Mouse (Mus musculus) erythroblast, embryonic 14.5 days (primary cell): ENCODE data around the gene Slc2a3. TPM values are rescaled to one million over a fixed set of nuclear protein-coding genes. Genes with fewer than 3 reads are reported as not detected.
A peak's percentile ranks its signal among the peaks of the same experiment; 100 is the strongest.

ENCODE experiments used
- H3K27me3 ChIP-seq: 2 replicates; pipeline ENCODE4 v1.6.1; 2012; ENCODE audit warnings: inconsistent platforms; ENCODE audit not compliant: control insufficient read depth
- H3K36me3 ChIP-seq: 2 replicates; pipeline ENCODE4 v1.6.1; 2012; ENCODE audit warnings: mild to moderate bottlenecking, inconsistent platforms; ENCODE audit not compliant: control insufficient read depth
- H3K4me1 ChIP-seq: 2 replicates; pipeline ENCODE4 v1.6.1; 2012; ENCODE audit warnings: inconsistent platforms; ENCODE audit not compliant: control insufficient read depth
- H3K4me3 ChIP-seq: replicated peaks from 2 replicates; pipeline ENCODE3; 2012; ENCODE audit warnings: moderate library complexity, mild to moderate bottlenecking, inconsistent platforms
- H3K9me3 ChIP-seq: 2 replicates; pipeline ENCODE4 v1.6.1; 2012; ENCODE audit warnings: low read length, inconsistent platforms, mixed read lengths; ENCODE audit not compliant: control insufficient read depth
- GATA1 ChIP-seq: IDR thresholded peaks from 2 replicates; pipeline ENCODE4 v1.6.1; 2012; ENCODE audit warnings: low read length, inconsistent platforms, mixed read lengths
- TAL1 ChIP-seq: IDR thresholded peaks from 3 replicates; pipeline ENCODE4 v1.6.1; 2012; ENCODE audit warnings: low read length, inconsistent platforms, mixed read lengths
- polyA plus RNA-seq: library from polyadenylated mRNA; stranded (reverse); fragments of >175 nt; gene quantifications from 2 replicates; pipeline ENCODE4 v1.2.3, GENCODE M21; 2012

Slc2a3 gene
- polyA plus RNA-seq, 1 experiment = 0.48 TPM

GRCm38 (mm10) chr6:122821822-122822221, 20.4 kb upstream of the Slc2a3 start:
- no peaks in the 10 kb centered on the region; the same call in 1 of the 2 replicates for H3K36me3 ChIP-seq
- peaks cover 85% of the 10 kb centered on the region for H3K4me1 ChIP-seq
- peaks cover 29% of the 10 kb centered on the region for H3K27me3 ChIP-seq
- H3K4me3 ChIP-seq = no peak overlapping the region
- no peaks in the 10 kb centered on the region for H3K9me3 ChIP-seq
- TF ChIP-seq GATA1 = no peak
- TF ChIP-seq TAL1 = no peak

GRCm38 (mm10) chr6:122820799-122821650, 19.6 kb upstream of the Slc2a3 start:
- Histone ChIP-seq H3K27me3 (peaks cover 29% of the 10 kb centered on the region), H3K9me3 (no peaks in the 10 kb centered on the region; the same call in 1 of the 2 replicates), H3K4me1 (peaks cover 77% of the 10 kb centered on the region), H3K36me3 (peaks cover 2% of the 10 kb centered on the region; the same call in 1 of the 2 replicates), H3K4me3 (peak overlapping the region; percentile 71)
- TF ChIP-seq TAL1 (no peak), GATA1 (no peak)

- peak overlapping the region; percentile 71 for H3K4me3 ChIP-seq
- peaks cover 29% of the 10 kb centered on the region for H3K27me3 ChIP-seq
- H3K36me3 ChIP-seq = peaks cover 4% of the 10 kb centered on the region; the same call in 1 of the 2 replicates
- H3K9me3 ChIP-seq = no peaks in the 10 kb centered on the region; the same call in 1 of the 2 replicates
- TF ChIP-seq TAL1 (no peak), GATA1 (no peak)
- H3K4me1 ChIP-seq = peaks cover 69% of the 10 kb centered on the region
Measured at GRCm38 (mm10) chr6:122820071-122820798, 18.8 kb upstream of the Slc2a3 start.

- Histone ChIP-seq H3K27me3 (peaks cover 29% of the 10 kb centered on the region), H3K4me1 (peaks cover 61% of the 10 kb centered on the region), H3K36me3 (peaks cover 4% of the 10 kb centered on the region; the same call in 1 of the 2 replicates), H3K4me3 (peak within 1 kb of the TSS; percentile 71), H3K9me3 (no peaks in the 10 kb centered on the region; the same call in 1 of the 2 replicates)
- TF ChIP-seq GATA1 = no peak
Measured at GRCm38 (mm10) chr6:122819306-122820070, 18.0 kb upstream of the Slc2a3 start, which contains the start of gene Foxj2. Gene Foxj2, plus strand, starts transcription at chr6:122819914.

GRCm38 (mm10) chr6:122813640-122814039, 12.2 kb upstream of the Slc2a3 start:
- Histone ChIP-seq H3K36me3 (peaks cover 4% of the 10 kb centered on the region; the same call in 1 of the 2 replicates), H3K9me3 (no peaks in the 10 kb centered on the region; the same call in 1 of the 2 replicates), H3K4me1 (peaks cover 49% of the 10 kb centered on the region), H3K4me3 (no peak overlapping the region), H3K27me3 (no peaks in the 10 kb centered on the region)
- no peak for TF ChIP-seq TAL1
- TF ChIP-seq GATA1 = no peak

- peaks cover 41% of the 10 kb centered on the region for H3K4me1 ChIP-seq
- H3K27me3 ChIP-seq = no peaks in the 10 kb centered on the region
- no peaks in the 10 kb centered on the region; the same call in 1 of the 2 replicates for H3K9me3 ChIP-seq
- TF ChIP-seq TAL1 (no peak), GATA1 (no peak)
- peaks cover 4% of the 10 kb centered on the region; the same call in 1 of the 2 replicates for H3K36me3 ChIP-seq
- peak overlapping the region; percentile 5 for H3K4me3 ChIP-seq
Measured at GRCm38 (mm10) chr6:122812716-122813115, 11.3 kb upstream of the Slc2a3 start.

GRCm38 (mm10) chr6:122811771-122812600, 10.5 kb upstream of the Slc2a3 start:
- TF ChIP-seq GATA1 (no peak), TAL1 (no peak)
- H3K9me3 ChIP-seq = no peaks in the 10 kb centered on the region; the same call in 1 of the 2 replicates
- H3K27me3 ChIP-seq = no peaks in the 10 kb centered on the region
- H3K4me1 ChIP-seq = peaks cover 36% of the 10 kb centered on the region
- peaks cover 4% of the 10 kb centered on the region; the same call in 1 of the 2 replicates for H3K36me3 ChIP-seq
- peak overlapping the region; percentile 69 for H3K4me3 ChIP-seq

- no peaks in the 10 kb centered on the region for H3K27me3 ChIP-seq
- no peaks in the 10 kb centered on the region; the same call in 1 of the 2 replicates for H3K9me3 ChIP-seq
- H3K36me3 ChIP-seq = peaks cover 2% of the 10 kb centered on the region; the same call in 1 of the 2 replicates
- H3K4me3 ChIP-seq = peak overlapping the region; percentile 69
- peaks cover 35% of the 10 kb centered on the region for H3K4me1 ChIP-seq
- TF ChIP-seq GATA1 = no peak
- TF ChIP-seq TAL1 = no peak
Measured at GRCm38 (mm10) chr6:122811280-122811652, 9.8 kb upstream of the Slc2a3 start.
